Mouse (Mus musculus) liver, embryonic 14.5 days (tissue): Measurements from ENCODE around the gene Xpo4.

Source experiments
- CTCF ChIP-seq: IDR thresholded peaks from 2 replicates; pipeline ENCODE4 v1.5.1; 2016; ENCODE audit warnings: antibody characterized with exemption, low read depth, control low read depth
- EP300 ChIP-seq: IDR thresholded peaks from 2 replicates; pipeline ENCODE4 v1.6.1; 2016; ENCODE audit warnings: antibody characterized with exemption, low read depth

DNA sequence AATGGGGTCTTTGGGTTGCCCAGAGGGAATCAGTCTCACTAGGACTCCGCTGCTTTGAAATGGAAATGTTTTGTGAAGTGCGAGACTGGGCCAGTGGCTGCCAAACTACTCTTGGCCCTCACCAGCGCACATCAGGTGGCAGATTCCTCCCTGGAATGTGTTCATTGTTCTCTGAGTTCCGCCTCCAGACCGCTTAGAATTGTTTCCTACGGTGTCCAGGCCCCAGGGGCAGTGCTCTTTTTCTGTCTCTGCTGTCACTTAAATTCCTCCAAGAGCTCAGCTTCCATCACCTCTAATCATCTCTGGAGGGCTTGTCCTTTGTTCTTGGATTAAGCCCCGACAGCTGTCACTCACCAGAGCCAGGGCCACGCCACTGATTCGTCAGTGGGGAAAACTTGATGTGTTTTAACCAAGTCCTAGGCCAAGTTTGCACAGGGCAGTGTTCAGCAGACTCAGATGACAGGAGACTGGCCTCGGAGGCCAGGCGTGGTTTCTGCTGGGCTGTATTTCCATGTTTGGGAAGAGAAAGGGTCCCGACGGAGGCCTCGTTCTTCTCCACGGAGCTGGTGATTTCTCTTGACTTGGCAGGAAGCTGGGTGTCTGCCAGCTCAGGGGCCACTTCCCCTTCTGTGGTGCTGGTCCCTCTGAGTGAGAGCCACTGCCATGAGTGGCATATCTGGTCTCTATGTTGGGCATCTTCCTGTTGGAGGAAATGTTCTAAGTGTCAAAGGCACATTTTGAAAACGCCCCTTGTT, 127.8 kb downstream of the Xpo4 start:
- no peak for TF ChIP-seq CTCF
- no peak for TF ChIP-seq EP300
